Mouse (Mus musculus): ENCODE data around the gene Lum. TPM values are rescaled to one million over a fixed set of nuclear protein-coding genes. Genes with fewer than 3 reads are reported as not detected.

Gene Lum
- total and polyA plus RNA-seq, 2 experiments from 2014 or later = 5.3 to 13.4 TPM

DNA sequence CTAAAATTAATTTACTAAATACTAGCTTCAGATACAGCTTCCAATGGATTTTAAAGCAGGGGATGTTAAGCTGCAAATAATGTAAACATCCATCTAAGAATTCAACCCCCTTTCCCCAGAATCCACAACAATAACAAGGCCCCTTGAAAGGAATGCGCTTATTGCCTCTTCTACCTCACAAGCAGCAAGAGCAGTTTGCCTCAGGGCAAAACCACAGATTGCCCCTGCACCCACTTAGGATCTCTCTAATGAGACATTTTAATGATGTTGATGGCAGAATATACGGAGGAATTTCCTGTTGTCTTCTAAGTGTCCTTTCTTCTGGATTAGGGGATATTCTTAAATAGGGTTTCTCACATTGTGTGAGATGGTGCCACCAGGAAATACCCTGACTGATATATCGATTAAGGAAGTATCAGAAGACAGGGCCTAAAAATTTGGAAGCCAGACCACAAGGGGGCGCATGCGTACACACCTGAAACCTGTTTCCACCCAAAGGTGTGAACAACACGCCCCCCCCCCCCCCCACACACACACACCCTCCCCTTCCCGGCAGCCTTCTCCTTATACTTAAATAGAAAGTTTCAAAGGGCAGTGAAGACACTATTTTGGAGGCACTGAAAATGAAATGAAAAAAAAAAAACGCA, 2.7 kb downstream of the Lum start:
- H3K36me3 ChIP-seq (ENCODE audit: insufficient read depth, low read length) = no peaks in the 10 kb centered on the region
- H3K27ac ChIP-seq = no peak overlapping the region
- no peak overlapping the region for H3K4me2 ChIP-seq (ENCODE audit: low read depth, low read length)
- DNase-seq (ENCODE audit: low spot score) (no peak), ATAC-seq (no peak)
- H3K9ac ChIP-seq (replicated peaks; ENCODE audit: low read length) = no peak overlapping the region
- WGBS = 64% methylated on average over 8 of the region's 8 CpGs
- H3K4me3 ChIP-seq (ENCODE audit: low read length) = no peak overlapping the region
- H3K4me1 ChIP-seq (ENCODE audit: insufficient read depth, low read length) = no peaks in the 10 kb centered on the region
- no peak for TF ChIP-seq CTCF (IDR thresholded peaks at IDR 0.05; ENCODE audit: low read depth)
- no peaks in the 10 kb centered on the region for H3K9me3 ChIP-seq (ENCODE audit: low read length)
- no peaks in the 10 kb centered on the region for H3K27me3 ChIP-seq (ENCODE audit: insufficient read depth, low read length)

DNA sequence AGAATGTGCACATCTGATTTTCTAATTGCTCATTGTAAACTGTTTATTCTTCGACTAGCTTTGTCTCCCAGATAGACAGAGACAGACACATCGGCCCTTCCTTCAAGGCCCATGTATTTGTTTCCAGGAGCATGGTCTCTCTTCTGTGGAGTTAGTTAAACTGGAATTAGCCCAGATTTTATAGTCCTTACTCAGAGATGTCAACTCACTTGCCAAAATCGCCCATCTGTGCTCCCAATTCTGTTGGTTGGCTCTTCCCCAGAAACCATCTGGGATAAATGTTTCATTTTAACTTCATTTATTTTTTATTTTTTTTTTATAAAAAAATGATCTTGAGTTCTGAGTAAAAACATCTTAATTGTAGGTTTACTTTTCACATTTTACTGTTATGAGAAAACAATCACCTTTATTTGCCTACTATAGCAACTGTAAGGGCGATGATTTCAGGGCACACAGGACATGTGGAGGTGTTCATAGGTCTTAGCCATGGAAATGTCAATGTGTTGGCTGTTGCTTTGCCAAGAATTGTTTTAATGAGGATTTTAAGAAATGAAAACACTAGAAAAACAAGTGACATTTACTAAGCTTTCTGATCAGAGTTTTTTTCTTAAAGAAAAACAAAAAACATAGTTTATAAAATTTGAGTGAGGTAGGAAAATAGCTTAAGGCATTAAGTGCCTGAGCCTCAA, 17.8 kb downstream of the Lum start:
- no peak overlapping the region for H3K4me2 ChIP-seq (ENCODE audit: low read depth, low read length)
- H3K9ac ChIP-seq (replicated peaks; ENCODE audit: low read length) = no peak overlapping the region
- H3K9me3 ChIP-seq (ENCODE audit: low read length) = no peaks in the 10 kb centered on the region
- TF ChIP-seq CTCF (IDR thresholded peaks at IDR 0.05; ENCODE audit: low read depth) = no peak
- H3K4me1 ChIP-seq (ENCODE audit: insufficient read depth, low read length) = no peaks in the 10 kb centered on the region
- H3K36me3 ChIP-seq (ENCODE audit: insufficient read depth, low read length) = no peaks in the 10 kb centered on the region
- H3K27ac ChIP-seq = no peak overlapping the region
- DNase-seq (ENCODE audit: low spot score) (peak; percentile 53), ATAC-seq (no peak)
- no peaks in the 10 kb centered on the region for H3K27me3 ChIP-seq (ENCODE audit: insufficient read depth, low read length)
- H3K4me3 ChIP-seq (ENCODE audit: low read length) = no peak overlapping the region
- 66% methylated on average over 4 of the region's 4 CpGs for WGBS

DNA sequence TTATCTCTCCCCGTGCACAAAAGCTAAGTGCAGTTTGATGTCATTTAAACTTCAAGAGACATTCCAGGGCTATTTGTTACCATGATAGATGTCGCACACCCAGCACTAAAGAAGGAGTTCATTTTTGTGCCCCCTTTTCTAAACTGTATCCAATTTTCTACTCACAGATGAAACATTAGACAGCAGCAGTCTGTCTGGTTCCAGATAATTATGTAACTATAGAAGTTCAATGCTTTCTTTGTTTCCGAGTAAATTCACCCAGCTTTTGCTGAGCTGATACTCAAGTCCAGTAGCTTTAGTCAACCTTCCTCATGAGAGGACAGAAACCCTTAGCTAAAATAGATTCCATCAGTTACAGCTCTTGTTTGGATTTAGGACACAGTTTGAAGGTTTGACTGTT, 19.2 kb downstream of the Lum start:
- ATAC-seq = no peak
- 59% methylated on average over 3 of the region's 3 CpGs for WGBS
- no peak for TF ChIP-seq CTCF (IDR thresholded peaks at IDR 0.05; ENCODE audit: low read depth)

DNA sequence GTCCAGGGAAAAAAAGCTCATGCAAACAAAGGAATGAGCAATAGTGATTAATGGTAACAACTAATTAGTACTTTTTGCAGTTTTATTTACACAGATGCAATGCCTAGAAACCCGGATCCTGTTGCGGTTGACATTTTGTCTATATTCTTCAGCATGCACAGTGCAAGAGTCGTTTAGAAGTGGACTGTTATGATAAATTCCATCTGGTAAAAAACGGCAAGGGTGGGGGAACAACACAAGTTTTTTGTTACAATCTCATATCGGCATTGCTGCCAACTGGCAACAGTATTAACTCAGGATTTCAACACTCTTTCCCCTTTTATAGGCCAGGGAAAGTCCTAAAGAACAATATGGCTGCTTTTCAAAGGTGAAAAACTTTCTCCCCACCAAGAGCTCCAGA, 22.2 kb downstream of the Lum start:
- no peak overlapping the region for H3K9ac ChIP-seq (replicated peaks; ENCODE audit: low read length)
- DNase-seq (ENCODE audit: low spot score) = no peak
- no peak for TF ChIP-seq CTCF (IDR thresholded peaks at IDR 0.05; ENCODE audit: low read depth)
- H3K4me1 ChIP-seq (ENCODE audit: insufficient read depth, low read length) = no peaks in the 10 kb centered on the region
- no peak overlapping the region for H3K27ac ChIP-seq
- no peak overlapping the region for H3K4me3 ChIP-seq (ENCODE audit: low read length)
- no peak overlapping the region for H3K4me2 ChIP-seq (ENCODE audit: low read depth, low read length)
- WGBS = 89% methylated on average over 5 of the region's 5 CpGs
- H3K27me3 ChIP-seq (ENCODE audit: insufficient read depth, low read length) = no peaks in the 10 kb centered on the region
- H3K36me3 ChIP-seq (ENCODE audit: insufficient read depth, low read length) = no peaks in the 10 kb centered on the region
- no peaks in the 10 kb centered on the region for H3K9me3 ChIP-seq (ENCODE audit: low read length)
- no peak for ATAC-seq

More for the DNA sequence above, 19.2 kb downstream of the Lum start:
- no peak overlapping the region for H3K9ac ChIP-seq (replicated peaks; ENCODE audit: low read length)
- no peaks in the 10 kb centered on the region for H3K36me3 ChIP-seq (ENCODE audit: insufficient read depth, low read length)
- no peaks in the 10 kb centered on the region for H3K4me1 ChIP-seq (ENCODE audit: insufficient read depth, low read length)
- no peaks in the 10 kb centered on the region for H3K9me3 ChIP-seq (ENCODE audit: low read length)
- H3K27ac ChIP-seq = no peak overlapping the region
- no peak overlapping the region for H3K4me3 ChIP-seq (ENCODE audit: low read length)
- DNase-seq (ENCODE audit: low spot score) = no peak
- H3K4me2 ChIP-seq (ENCODE audit: low read depth, low read length) = no peak overlapping the region
- no peaks in the 10 kb centered on the region for H3K27me3 ChIP-seq (ENCODE audit: insufficient read depth, low read length)

DNA sequence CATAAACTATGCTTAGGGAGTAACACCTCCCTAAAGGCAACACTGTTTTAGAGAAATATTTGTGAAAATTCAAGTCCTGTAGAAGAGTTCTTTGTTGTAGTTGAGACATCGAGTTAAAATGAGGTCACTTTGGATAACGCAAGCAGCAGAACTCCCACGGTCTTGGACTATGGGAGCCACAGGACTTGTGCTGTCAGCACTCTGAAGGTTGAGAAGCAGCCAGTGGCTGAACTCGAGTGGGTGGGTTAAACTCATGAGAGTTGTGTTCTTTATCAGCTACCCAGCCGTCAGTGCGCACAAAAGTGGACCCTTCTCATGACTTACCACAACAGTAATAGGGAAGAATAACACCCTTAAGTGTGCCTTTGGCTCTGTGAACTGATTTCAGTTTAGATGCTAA, 24.6 kb downstream of the Lum start:
- no peak overlapping the region for H3K9ac ChIP-seq (replicated peaks; ENCODE audit: low read length)
- H3K4me1 ChIP-seq (ENCODE audit: insufficient read depth, low read length) = no peaks in the 10 kb centered on the region
- no peak for DNase-seq (ENCODE audit: low spot score)
- H3K9me3 ChIP-seq (ENCODE audit: low read length) = no peaks in the 10 kb centered on the region
- TF ChIP-seq CTCF (IDR thresholded peaks at IDR 0.05; ENCODE audit: low read depth) = no peak
- no peak overlapping the region for H3K4me2 ChIP-seq (ENCODE audit: low read depth, low read length)
- no peak overlapping the region for H3K4me3 ChIP-seq (ENCODE audit: low read length)
- 84% methylated on average over 6 of the region's 6 CpGs for whole genome bisulfite sequencing
- H3K27me3 ChIP-seq (ENCODE audit: insufficient read depth, low read length) = no peaks in the 10 kb centered on the region
- ATAC-seq = no peak
- no peak overlapping the region for H3K27ac ChIP-seq
- no peaks in the 10 kb centered on the region for H3K36me3 ChIP-seq (ENCODE audit: insufficient read depth, low read length)

DNA sequence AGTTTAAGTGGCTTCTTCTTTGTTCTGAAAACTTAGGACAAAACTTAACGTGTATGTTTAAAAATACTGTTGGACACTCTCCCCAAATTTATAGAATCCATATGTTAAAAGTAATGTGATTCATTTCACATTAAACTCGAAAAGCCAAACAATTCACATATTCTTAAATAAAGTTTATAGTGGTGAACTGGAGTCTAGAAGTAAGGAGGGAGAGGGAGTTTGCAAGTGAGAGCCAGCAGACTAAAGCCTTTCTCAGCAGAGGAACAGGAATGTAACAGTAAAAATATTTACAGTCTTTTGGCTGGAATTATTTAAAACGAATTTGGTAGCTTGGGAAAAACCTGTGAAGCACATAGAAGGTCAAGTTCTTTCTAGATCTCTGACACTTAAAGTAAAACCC, 26.1 kb downstream of the Lum start:
- WGBS = 61% methylated on average over 3 of the region's 3 CpGs
- Histone ChIP-seq H3K36me3 (ENCODE audit: insufficient read depth, low read length) (no peaks in the 10 kb centered on the region), H3K27ac (no peak overlapping the region), H3K4me3 (ENCODE audit: low read length) (no peak overlapping the region), H3K4me2 (ENCODE audit: low read depth, low read length) (no peak overlapping the region), H3K9me3 (ENCODE audit: low read length) (no peaks in the 10 kb centered on the region), H3K4me1 (ENCODE audit: insufficient read depth, low read length) (no peaks in the 10 kb centered on the region), H3K9ac (replicated peaks; ENCODE audit: low read length) (no peak overlapping the region), H3K27me3 (ENCODE audit: insufficient read depth, low read length) (no peaks in the 10 kb centered on the region)
- DNase-seq (ENCODE audit: low spot score) (no peak), ATAC-seq (no peak)
- no peak for TF ChIP-seq CTCF (IDR thresholded peaks at IDR 0.05; ENCODE audit: low read depth)

DNA sequence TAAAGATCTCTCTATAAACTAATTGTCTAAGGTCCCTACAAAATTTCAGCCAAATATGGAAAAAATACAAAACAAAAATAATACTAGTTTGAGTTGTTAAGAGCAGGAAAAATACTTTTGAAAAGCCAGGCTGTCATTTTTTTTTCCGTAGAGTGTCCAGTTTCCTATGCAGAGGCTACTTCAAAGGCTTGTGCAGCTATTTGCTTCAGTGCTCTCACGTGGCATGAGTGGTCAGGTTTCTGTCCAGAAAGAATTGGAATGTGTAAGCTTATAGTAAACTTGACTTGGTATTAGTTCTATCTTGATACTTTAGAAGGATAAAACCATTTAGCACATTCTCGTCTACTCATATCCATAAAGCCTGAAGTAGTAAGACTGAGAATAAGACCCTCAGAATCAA, 26.8 kb downstream of the Lum start:
- Histone ChIP-seq H3K9ac (replicated peaks; ENCODE audit: low read length) (no peak overlapping the region), H3K27ac (no peak overlapping the region), H3K4me3 (ENCODE audit: low read length) (no peak overlapping the region), H3K9me3 (ENCODE audit: low read length) (no peaks in the 10 kb centered on the region), H3K4me2 (ENCODE audit: low read depth, low read length) (no peak overlapping the region), H3K36me3 (ENCODE audit: insufficient read depth, low read length) (no peaks in the 10 kb centered on the region), H3K4me1 (ENCODE audit: insufficient read depth, low read length) (no peaks in the 10 kb centered on the region), H3K27me3 (ENCODE audit: insufficient read depth, low read length) (no peaks in the 10 kb centered on the region)
- no peak for DNase-seq (ENCODE audit: low spot score)
- no peak for TF ChIP-seq CTCF (IDR thresholded peaks at IDR 0.05; ENCODE audit: low read depth)
- WGBS = 74% methylated on average over 3 of the region's 3 CpGs
- no peak for ATAC-seq
